Mouse (Mus musculus) midbrain, embryonic 16.5 days (tissue): ENCODE data around the gene Per2. TPM values are rescaled to one million over a fixed set of nuclear protein-coding genes. Genes with fewer than 3 reads are reported as not detected.

Experiments
- ATAC-seq: fragments of 200-750 bp; cut with Nextera tagmentation; 2 replicates; pipeline ENCODE4 v1.8.0; 2017; ENCODE audit warnings: moderate TSS enrichment
- H3K27ac ChIP-seq: fragments of 300-500 bp; sonication (generic); 2 replicates; pipeline ENCODE4 v1.5.1; 2014; ENCODE audit warnings: mild to moderate bottlenecking, low read length, mixed read lengths
- H3K27me3 ChIP-seq: fragments of 300-500 bp; sonication (generic); 2 replicates; pipeline ENCODE4 v1.6.1; 2014; ENCODE audit warnings: low read depth, low read length, mixed read lengths; ENCODE audit not compliant: control insufficient read depth, insufficient read depth
- H3K36me3 ChIP-seq: fragments of 300-500 bp; sonication (generic); 2 replicates; pipeline ENCODE4 v1.6.1; 2014; ENCODE audit warnings: mild to moderate bottlenecking, low read length, moderate library complexity, mixed read lengths; ENCODE audit not compliant: control insufficient read depth, insufficient read depth
- H3K4me1 ChIP-seq: fragments of 300-500 bp; sonication (generic); 2 replicates; pipeline ENCODE4 v1.6.1; 2014; ENCODE audit warnings: mild to moderate bottlenecking, low read length, mixed read lengths; ENCODE audit not compliant: control insufficient read depth, insufficient read depth
- H3K4me2 ChIP-seq: fragments of 300-500 bp; sonication (generic); 2 replicates; pipeline ENCODE4 v1.6.1; 2014; ENCODE audit warnings: mild to moderate bottlenecking, low read length, mixed read lengths
- H3K4me3 ChIP-seq: fragments of 300-500 bp; sonication (generic); 2 replicates; pipeline ENCODE4 v1.5.1; 2014; ENCODE audit warnings: low read depth, mild to moderate bottlenecking, low read length, moderate library complexity, mixed read lengths
- H3K9ac ChIP-seq: fragments of 300-500 bp; sonication (generic); 2 replicates; pipeline ENCODE4 v1.6.1; 2014; ENCODE audit warnings: low read depth, low read length, mixed read lengths
- H3K9me3 ChIP-seq: fragments of 300-500 bp; sonication (generic); replicated peaks from 2 replicates; pipeline ENCODE4 v1.6.1; 2014; ENCODE audit warnings: mild to moderate bottlenecking, low read length, mixed read lengths; ENCODE audit not compliant: control insufficient read depth, poor library complexity, severe bottlenecking
- WGBS: fragments of 180-500 bp; shearing (Covaris S2); extraction: QIAGEN DNeasy Blood & Tissue Kit; methylation state at CpG from one replicate; pipeline ENCODE4 v1.1.7; 2014; 5-methylcytosine and 5-hydroxymethylcytosine counted together
- polyA plus RNA-seq: library from polyadenylated mRNA; unstranded; fragments of >200 nt; fragmentation: Nextera tagmentation; extraction: Ambion mirVana; gene quantifications from 2 replicates; pipeline ENCODE4 v1.2.1, GENCODE M21; 2015

Gene Per2
- polyA plus RNA-seq, 1 experiment from 2014 or later, result 4.5 TPM

DNA sequence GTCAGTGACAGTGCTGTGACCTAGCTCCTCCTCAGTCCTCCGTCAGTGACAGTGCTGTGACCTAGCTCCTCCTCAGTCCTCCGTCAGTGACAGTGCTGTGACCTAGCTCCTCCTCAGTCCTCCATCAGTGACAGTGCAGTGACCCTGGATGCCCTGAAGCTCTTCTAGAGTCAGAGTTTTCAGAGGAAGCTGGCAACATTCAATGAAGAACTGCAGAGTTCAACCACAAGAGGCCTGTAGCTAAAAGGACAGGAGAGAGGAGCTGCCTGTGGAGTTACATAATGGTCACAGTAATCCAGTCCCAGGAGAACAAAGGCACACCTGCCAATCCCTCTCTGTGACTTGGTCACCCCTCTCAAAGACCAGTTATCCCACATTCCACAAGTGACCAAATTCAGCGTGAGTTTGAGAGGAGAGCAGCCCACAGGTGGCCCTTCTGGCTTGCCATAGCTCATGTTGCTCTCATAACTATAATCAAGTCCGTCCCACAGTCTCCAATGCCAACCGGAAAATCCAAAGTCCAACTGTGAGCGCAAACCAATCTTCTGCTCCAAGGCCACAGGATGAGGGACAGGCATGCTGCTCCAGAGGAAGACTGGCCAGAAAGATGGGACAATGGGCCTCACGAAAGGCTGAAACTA lies 16.7 kb downstream of the Per2 start:
- Histone ChIP-seq H3K4me2 (no peak overlapping the region), H3K27me3 (no peaks in the 10 kb centered on the region), H3K36me3 (peaks cover 30% of the 10 kb centered on the region), H3K27ac (no peak overlapping the region), H3K4me1 (no peaks in the 10 kb centered on the region), H3K9me3 (no peaks in the 10 kb centered on the region), H3K9ac (no peak overlapping the region), H3K4me3 (no peak overlapping the region)
- 56% methylated on average over 6 of the region's 7 CpGs for WGBS
- no peak for ATAC-seq

DNA sequence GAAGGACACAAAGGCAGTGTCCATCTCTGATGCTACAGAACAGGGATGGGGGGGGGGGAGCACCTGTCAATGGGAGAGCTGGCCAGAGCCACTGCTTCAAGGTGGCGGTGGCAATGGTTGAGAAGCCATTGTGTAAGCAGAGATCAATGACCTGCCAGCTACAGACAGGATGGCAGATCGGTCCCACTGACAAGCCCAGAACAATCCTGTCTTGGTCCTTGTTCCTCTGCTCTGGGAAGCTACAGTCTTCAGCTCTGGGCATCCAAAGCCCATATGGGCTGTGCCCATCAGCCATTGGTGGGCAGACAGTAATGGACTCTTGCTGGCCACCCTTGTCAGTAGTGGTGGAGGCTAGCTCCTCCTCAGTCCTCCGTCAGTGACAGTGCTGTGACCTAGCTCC lies 17.3 kb downstream of the Per2 start:
- WGBS, result 100% methylated on average over 3 of the region's 3 CpGs
- H3K4me1 ChIP-seq, result no peaks in the 10 kb centered on the region
- no peak overlapping the region for H3K4me2 ChIP-seq
- no peak overlapping the region for H3K9ac ChIP-seq
- no peak for ATAC-seq
- H3K36me3 ChIP-seq, result peaks cover 26% of the 10 kb centered on the region
- no peaks in the 10 kb centered on the region for H3K27me3 ChIP-seq
- no peak overlapping the region for H3K27ac ChIP-seq
- no peak overlapping the region for H3K4me3 ChIP-seq
- no peaks in the 10 kb centered on the region for H3K9me3 ChIP-seq

DNA sequence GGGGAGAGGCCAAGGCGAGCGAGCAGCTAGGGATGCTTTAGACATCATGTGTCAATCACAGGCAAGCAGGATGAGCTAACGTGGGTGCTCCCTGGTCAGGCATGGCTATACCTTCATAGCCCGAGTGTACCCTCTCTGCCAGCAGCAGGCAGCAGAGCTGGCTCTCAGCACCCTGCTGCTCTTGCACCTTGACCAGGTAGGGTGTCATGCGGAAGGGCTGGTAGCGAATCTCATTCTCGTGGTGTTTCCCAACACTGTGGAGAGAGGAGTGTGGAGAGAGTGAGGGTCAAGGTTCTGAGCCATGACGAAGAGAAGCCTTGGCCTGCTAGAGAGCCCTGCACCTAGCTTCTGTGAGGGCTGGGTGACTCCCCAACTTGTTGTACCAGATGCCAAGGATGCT lies 19.3 kb downstream of the Per2 start:
- ATAC-seq, result no peak
- Histone ChIP-seq H3K9me3 (no peaks in the 10 kb centered on the region), H3K27ac (no peak overlapping the region), H3K4me3 (no peak overlapping the region), H3K36me3 (peaks cover 17% of the 10 kb centered on the region), H3K9ac (no peak overlapping the region), H3K27me3 (no peaks in the 10 kb centered on the region), H3K4me1 (no peaks in the 10 kb centered on the region), H3K4me2 (no peak overlapping the region)
- 88% methylated on average over 8 of the region's 8 CpGs for WGBS

DNA sequence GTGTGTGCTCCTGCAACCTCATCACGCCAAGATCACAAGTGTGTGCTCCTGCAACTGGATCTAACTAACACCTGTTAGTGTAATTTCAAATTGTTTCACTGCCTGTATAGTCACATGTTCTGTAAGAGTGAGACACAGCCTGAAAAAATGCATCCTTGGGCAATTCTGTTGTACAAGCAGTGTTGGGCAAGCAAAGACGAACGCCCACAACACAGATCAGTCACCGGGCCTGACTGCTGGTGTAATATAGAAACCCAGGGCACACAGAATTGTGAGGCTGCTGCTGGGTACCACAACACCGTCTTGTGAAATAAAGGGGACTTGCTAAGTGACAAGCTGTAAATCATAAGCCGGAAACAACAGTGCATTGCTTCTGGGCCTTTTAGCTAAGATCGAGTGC lies 21.6 kb downstream of the Per2 start:
- H3K36me3 ChIP-seq, result peaks cover 20% of the 10 kb centered on the region

DNA sequence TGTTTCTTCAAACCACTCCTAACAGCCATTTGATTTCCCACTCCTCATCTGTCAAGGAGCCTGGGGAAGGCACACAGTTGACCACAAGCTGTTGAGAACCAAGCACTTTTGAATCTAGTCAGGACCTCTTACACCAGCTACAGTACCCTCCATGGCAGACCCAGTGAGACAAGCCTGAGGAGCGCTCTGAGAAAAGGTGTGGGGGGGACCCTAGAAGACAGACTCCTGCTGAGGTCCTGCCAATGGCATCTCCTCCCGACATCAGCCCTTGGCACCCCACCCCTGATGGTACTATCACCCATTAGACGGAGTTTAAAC lies 22.1 kb downstream of the Per2 start:
- Histone ChIP-seq H3K27me3 (no peaks in the 10 kb centered on the region), H3K4me1 (no peaks in the 10 kb centered on the region), H3K4me3 (no peak overlapping the region), H3K9me3 (no peaks in the 10 kb centered on the region), H3K9ac (no peak overlapping the region), H3K27ac (no peak overlapping the region), H3K4me2 (no peak overlapping the region), H3K36me3 (peaks cover 17% of the 10 kb centered on the region)
- no peak for ATAC-seq
- WGBS, result 96% methylated on average over 3 of the region's 3 CpGs

More for the DNA sequence above, 21.6 kb downstream of the Per2 start:
- Histone ChIP-seq H3K4me3 (no peak overlapping the region), H3K4me1 (no peaks in the 10 kb centered on the region), H3K9me3 (no peaks in the 10 kb centered on the region), H3K9ac (no peak overlapping the region), H3K27me3 (no peaks in the 10 kb centered on the region), H3K27ac (no peak overlapping the region), H3K4me2 (no peak overlapping the region)
- 97% methylated on average over 7 of the region's 7 CpGs for WGBS
- no peak for ATAC-seq

DNA sequence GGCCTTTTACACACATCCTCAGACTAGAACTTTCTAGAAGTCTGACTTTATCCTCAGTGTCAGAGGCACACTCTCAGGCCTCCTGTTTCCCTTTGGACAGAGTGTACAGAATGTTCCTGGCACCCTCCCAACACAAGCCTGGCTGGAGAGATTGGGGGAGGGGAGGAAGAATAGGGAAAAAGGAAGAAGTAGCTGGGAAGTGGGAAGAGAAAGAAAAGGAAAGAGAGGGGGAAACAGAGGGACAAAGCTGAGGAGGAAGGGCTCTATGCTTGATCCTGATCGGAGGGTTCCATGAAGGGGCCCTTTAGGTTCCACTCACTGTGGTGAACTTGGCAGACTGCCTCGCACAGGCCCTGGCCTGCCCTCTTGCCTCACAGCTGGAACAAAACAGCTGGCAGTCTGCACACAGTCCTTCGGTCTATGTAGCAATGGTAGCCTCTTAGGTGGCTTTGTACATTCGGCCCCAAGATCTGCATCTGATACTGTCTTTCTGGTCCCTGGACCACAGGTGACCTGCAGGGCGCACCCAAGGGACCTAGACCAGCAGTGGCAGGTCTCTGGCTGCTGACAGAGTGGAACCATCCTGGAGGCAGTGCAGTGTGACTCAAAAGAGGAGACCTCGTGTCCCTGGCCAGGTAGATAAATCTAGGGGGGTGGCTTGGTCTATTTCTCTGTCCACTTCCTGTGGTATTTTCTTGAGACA lies 22.6 kb downstream of the Per2 start:
- no peak for ATAC-seq

DNA sequence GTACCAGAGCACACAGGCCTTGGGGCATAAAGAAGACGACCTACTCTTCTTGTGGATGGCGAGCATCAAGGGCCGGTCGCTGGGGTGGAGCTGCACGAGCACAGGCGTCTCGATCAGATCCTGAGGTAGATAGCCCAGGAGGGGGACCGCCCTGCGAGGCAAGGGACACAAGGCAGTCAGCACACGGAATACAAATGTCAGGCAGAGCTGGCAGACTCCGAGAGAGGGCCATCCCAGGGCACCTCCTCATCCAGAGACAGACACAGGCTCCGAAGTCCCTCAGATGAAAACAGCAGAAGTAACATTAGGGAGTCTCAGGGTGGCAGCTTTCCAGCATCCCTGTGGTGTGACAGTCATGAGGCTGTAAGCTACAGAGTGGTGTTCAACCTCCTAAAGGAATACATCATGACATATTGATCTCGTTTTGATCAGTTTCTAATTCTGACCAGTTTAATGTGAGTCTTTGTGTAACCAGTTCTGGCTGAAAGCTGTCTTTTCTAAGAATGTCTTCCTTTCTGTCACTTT lies 23.5 kb downstream of the Per2 start:
- ATAC-seq, result no peak
- no peaks in the 10 kb centered on the region for H3K9me3 ChIP-seq

More for the DNA sequence above, 22.6 kb downstream of the Per2 start:
- Histone ChIP-seq H3K27ac (no peak overlapping the region), H3K4me2 (no peak overlapping the region), H3K36me3 (peaks cover 17% of the 10 kb centered on the region), H3K27me3 (no peaks in the 10 kb centered on the region), H3K9me3 (no peaks in the 10 kb centered on the region), H3K4me1 (no peaks in the 10 kb centered on the region), H3K4me3 (no peak overlapping the region), H3K9ac (no peak overlapping the region)
- 76% methylated on average over 6 of the region's 6 CpGs for WGBS

DNA sequence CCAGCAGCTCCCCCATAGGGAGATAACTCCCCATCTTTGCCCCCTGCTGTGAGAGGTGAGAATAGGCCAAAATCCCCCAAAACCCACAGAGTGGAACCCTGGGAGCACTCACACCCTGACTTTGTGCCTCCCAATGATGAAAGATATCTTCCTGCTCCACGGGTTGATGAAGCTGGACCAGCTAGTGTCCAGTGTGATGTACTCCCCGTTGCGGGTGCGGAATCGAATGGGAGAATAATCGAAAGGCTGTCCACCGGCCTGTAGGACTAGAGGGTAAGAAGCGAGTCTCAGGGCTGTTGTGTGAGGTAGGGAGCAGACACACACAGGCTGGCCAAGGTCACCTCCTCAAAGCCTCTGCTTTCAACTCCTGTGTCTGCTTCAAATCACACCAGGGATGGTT lies 24.2 kb downstream of the Per2 start:
- no peaks in the 10 kb centered on the region for H3K9me3 ChIP-seq
- no peaks in the 10 kb centered on the region for H3K27me3 ChIP-seq
- H3K4me3 ChIP-seq, result no peak overlapping the region
- WGBS, result 96% methylated on average over 8 of the region's 8 CpGs
- H3K27ac ChIP-seq, result no peak overlapping the region
- H3K4me2 ChIP-seq, result no peak overlapping the region
- ATAC-seq, result no peak
- peaks cover 14% of the 10 kb centered on the region for H3K36me3 ChIP-seq
- H3K9ac ChIP-seq, result no peak overlapping the region
- no peaks in the 10 kb centered on the region for H3K4me1 ChIP-seq

More for the DNA sequence above, 23.5 kb downstream of the Per2 start:
- Histone ChIP-seq H3K27me3 (no peaks in the 10 kb centered on the region), H3K4me2 (no peak overlapping the region), H3K4me3 (no peak overlapping the region), H3K9ac (no peak overlapping the region), H3K27ac (no peak overlapping the region), H3K36me3 (peaks cover 15% of the 10 kb centered on the region), H3K4me1 (no peaks in the 10 kb centered on the region)
- 82% methylated on average over 13 of the region's 13 CpGs for WGBS

DNA sequence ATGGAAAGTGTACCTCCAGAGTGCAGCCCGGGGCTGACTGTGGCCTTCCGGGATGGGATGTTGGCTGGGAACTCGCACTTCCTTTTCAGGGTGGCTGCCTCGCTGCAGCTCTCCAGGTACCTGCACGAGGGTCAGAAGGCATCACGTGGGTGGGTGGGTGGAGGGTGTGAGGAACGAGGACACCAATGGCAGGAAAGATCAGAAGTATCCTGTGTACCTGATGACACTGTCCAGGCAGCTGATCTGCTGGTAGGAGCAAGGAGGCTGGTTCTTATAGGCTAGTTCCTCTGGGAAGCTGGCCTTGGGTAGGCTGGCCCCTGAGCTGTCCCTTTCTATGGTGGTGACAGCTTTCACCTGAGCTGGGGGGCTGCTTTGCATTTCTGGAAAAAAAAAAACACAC lies 28.4 kb downstream of the Per2 start:
- peaks cover 20% of the 10 kb centered on the region; the same call in 1 of the 2 replicates for H3K36me3 ChIP-seq
- H3K4me2 ChIP-seq, result no peak overlapping the region
- no peak overlapping the region for H3K4me3 ChIP-seq
- no peak overlapping the region for H3K27ac ChIP-seq
- no peaks in the 10 kb centered on the region for H3K27me3 ChIP-seq
- no peaks in the 10 kb centered on the region for H3K4me1 ChIP-seq
- ATAC-seq, result no peak
- no peaks in the 10 kb centered on the region for H3K9me3 ChIP-seq
- no peak overlapping the region for H3K9ac ChIP-seq
- 84% methylated on average over 7 of the region's 7 CpGs for WGBS
